In genomic region chr9:35267976-35268715, GRCm38 (mm10) we compare ENCODE assay signal across 8 mouse cellular contexts. TPM values are rescaled to one million over a fixed set of nuclear protein-coding genes. Genes with fewer than 3 reads are reported as not detected.
A peak's percentile ranks its signal among the peaks of the same experiment; 100 is the strongest.
DNase-seq lines count a peak whose midpoint lies in the region; ATAC-seq and TF ChIP-seq lines count a peak whose summit lies in the region.

No protein-coding gene starts in this region.

- peak overlapping the region; percentile 74 for H3ac ChIP-seq in C2C12 (ENCODE audit: control insufficient read depth, insufficient read length, low read depth)

- peak overlapping the region; percentile 87 for H3K27ac ChIP-seq in gastrocnemius, adult 2 months
- no peak overlapping the region; the same call in 1 of the 2 replicates for H3K27ac ChIP-seq in embryonic facial prominence, embryonic 11.5 days (replicated peaks; ENCODE audit: low read depth, low read length)
- peak overlapping the region; percentile 74 for H3K27ac ChIP-seq in midbrain, embryonic 16.5 days (ENCODE audit: low read length)

- no peak for TF ChIP-seq CTCF in gastrocnemius, adult 2 months (IDR thresholded peaks at IDR 0.05)
- no peak for TF ChIP-seq CTCF in C2C12 (IDR thresholded peaks at IDR 0.05; ENCODE audit: control insufficient read depth, insufficient read depth, insufficient read length)

- 2% methylated on average over 21 of the region's 21 CpGs for WGBS in embryonic facial prominence, embryonic 11.5 days
- WGBS in midbrain, embryonic 16.5 days: 1% methylated on average over 21 of the region's 21 CpGs

- peak overlapping the region; percentile 72 for H3K4me2 ChIP-seq in embryonic facial prominence, embryonic 11.5 days (ENCODE audit: low read depth, low read length)
- H3K4me2 ChIP-seq in midbrain, embryonic 16.5 days (ENCODE audit: low read length): peak overlapping the region; percentile 85

- intact Hi-C loops in gastrocnemius, adult 2 months (cut with DNase I): loop anchor here (5.0 kb wide), 2 partner anchors 56 to 151 kb away; partner anchors contain the start of genes Foxred1 and St3gal4
- intact Hi-C loops in gastrocnemius, postnatal 14 days (cut with DNase I; ENCODE audit: low total_unique reads): loop anchor here (10.0 kb wide), 1 partner anchor 83 kb away; no protein-coding TSS in a partner anchor
- intact Hi-C loops in left cerebral cortex, postnatal 36 days (cut with DNase I): loop anchor here (2.0 to 5.0 kb wide), 2 partner anchors 57 to 154 kb away; partner anchors contain the start of genes Cdon and Foxred1

- peaks cover 9% of the 10 kb centered on the region for H3K79me3 ChIP-seq in C2C12 (ENCODE audit: low read depth)

- peaks cover 25% of the 10 kb centered on the region for H3K36me3 ChIP-seq in C2C12 (ENCODE audit: control insufficient read depth, insufficient read depth)
- peaks cover 2% of the 10 kb centered on the region for H3K36me3 ChIP-seq in embryonic facial prominence, embryonic 11.5 days (replicated peaks; ENCODE audit: control insufficient read depth, insufficient read depth, low read depth, low read length)
- H3K36me3 ChIP-seq in midbrain, embryonic 16.5 days (ENCODE audit: control insufficient read depth, insufficient read depth, low read length): peaks cover 7% of the 10 kb centered on the region

- peak; percentile 66 for ATAC-seq in embryonic facial prominence, embryonic 11.5 days (replicated peaks; ENCODE audit: insufficient number of reproducible peaks, low FRiP score, low TSS enrichment, low read depth)
- peak; percentile 44 for ATAC-seq in inflammation-experienced regulatory T-cells, adult 6 months
- ATAC-seq in midbrain, embryonic 16.5 days: peak; percentile 66

- H3K9ac ChIP-seq in embryonic facial prominence, embryonic 11.5 days (replicated peaks; ENCODE audit: low read length): peak overlapping the region; percentile 83
- H3K9ac ChIP-seq in midbrain, embryonic 16.5 days (ENCODE audit: low read depth, low read length): peak overlapping the region; percentile 74

- H3K27me3 ChIP-seq in C2C12 (ENCODE audit: control insufficient read depth, insufficient read depth, insufficient read length): no peaks in the 10 kb centered on the region
- no peaks in the 10 kb centered on the region for H3K27me3 ChIP-seq in embryonic facial prominence, embryonic 11.5 days (ENCODE audit: control insufficient read depth, insufficient read depth, low read length)
- no peaks in the 10 kb centered on the region for H3K27me3 ChIP-seq in midbrain, embryonic 16.5 days (ENCODE audit: control insufficient read depth, insufficient read depth, low read depth, low read length)

- no peak for DNase-seq in gastrocnemius, adult 2 months
- DNase-seq in gastrocnemius, postnatal 14 days: no peak
- peak; percentile 3 for DNase-seq in embryonic facial prominence, embryonic 11.5 days (ENCODE audit: low spot score)
- DNase-seq in frontal cortex, postnatal 25 days (ENCODE audit: low spot score in 2 of 2): no peak
- no peak for DNase-seq in left cerebral cortex, postnatal 36 days (ENCODE audit: low spot score in 2 of 2)

- H3K9me3 ChIP-seq in embryonic facial prominence, embryonic 11.5 days (replicated peaks; ENCODE audit: control insufficient read depth, low read length): no peaks in the 10 kb centered on the region
- no peaks in the 10 kb centered on the region for H3K9me3 ChIP-seq in midbrain, embryonic 16.5 days (replicated peaks; ENCODE audit: control insufficient read depth, low read length, poor library complexity, severe bottlenecking)

- peak overlapping the region; percentile 74 for H3K4me3 ChIP-seq in gastrocnemius, adult 2 months
- H3K4me3 ChIP-seq in C2C12 (ENCODE audit: insufficient read depth, poor library complexity, severe bottlenecking): peak overlapping the region; percentile 85
- H3K4me3 ChIP-seq in embryonic facial prominence, embryonic 11.5 days (ENCODE audit: low read depth, low read length): peak overlapping the region; percentile 78
- H3K4me3 ChIP-seq in midbrain, embryonic 16.5 days (ENCODE audit: low read depth, low read length): peak overlapping the region; percentile 68

- peaks cover 46% of the 10 kb centered on the region for H3K79me2 ChIP-seq in C2C12 (ENCODE audit: control insufficient read depth, insufficient read depth)

- no peaks in the 10 kb centered on the region for H3K4me1 ChIP-seq in embryonic facial prominence, embryonic 11.5 days (ENCODE audit: control insufficient read depth, insufficient read depth, low read length)
- H3K4me1 ChIP-seq in midbrain, embryonic 16.5 days (ENCODE audit: control insufficient read depth, insufficient read depth, low read length): peaks cover 21% of the 10 kb centered on the region

TF ChIP-seq in C2C12, 6 proteins besides CTCF, POLR2A, EP300 and RAD21:
- no peak for TF ChIP-seq MAX (IDR thresholded peaks at IDR 0.05)
- TF ChIP-seq USF1 (IDR thresholded peaks at IDR 0.05; ENCODE audit: low read depth): no peak
- no peak for TF ChIP-seq MYOD1 (IDR thresholded peaks at IDR 0.05; ENCODE audit: control insufficient read depth, insufficient read length, low read depth)
- TF ChIP-seq FOSL1 (IDR thresholded peaks at IDR 0.05; ENCODE audit: insufficient read depth, low read length, poor library complexity, severe bottlenecking): no peak
- TF ChIP-seq MYOG (IDR thresholded peaks at IDR 0.05; ENCODE audit: control insufficient read depth, extremely low read depth, insufficient read length): no peak
- no peak for TF ChIP-seq CEBPB (IDR thresholded peaks at IDR 0.05; ENCODE audit: low read depth)
TF ChIP-seq in C2C12: peak in this region for 0.

RNA-seq across cellular contexts. Expression of gene Rpusd4, which starts 0.5 kb away (rescaled TPM):
- total RNA-seq in gastrocnemius, adult 2 months (2021): 1 to 10 TPM; 6.8 to 7.5 TPM
- total RNA-seq in gastrocnemius, postnatal 14 days (2021): 1 to 10 TPM; 6.7 to 6.8 TPM
- polyA plus RNA-seq in C2C12 (2012; fragmentation: generic; extraction: Trizol): 18.4 TPM
- polyA plus RNA-seq in embryonic facial prominence, embryonic 11.5 days (2014; fragmentation: Nextera tagmentation; extraction: Ambion mirVana): 36.6 and 40.8 TPM in 2 replicates
- polyA plus RNA-seq in inflammation-experienced regulatory T-cells, adult 6 months (2017; shearing (Covaris generic)): 10 to 100 TPM; 31.2 to 40.4 (median 39.0) TPM
- polyA plus RNA-seq in midbrain, embryonic 16.5 days (2015; fragmentation: Nextera tagmentation; extraction: Ambion mirVana): 16.7 and 18.5 TPM in 2 replicates
- 1 to 10 TPM; 8.4 to 8.8 TPM for total RNA-seq in left cerebral cortex, postnatal 36 days (2021)

RNA-seq across cellular contexts. Expression of gene Fam118b, which starts 0.5 kb away (rescaled TPM):
- 10 to 100 TPM; 24.3 to 29.8 TPM for total RNA-seq in gastrocnemius, adult 2 months (2021)
- 10 to 100 TPM; 18.1 to 19.8 TPM for total RNA-seq in gastrocnemius, postnatal 14 days (2021)
- polyA plus RNA-seq in C2C12 (2012; fragmentation: generic; extraction: Trizol): 19.8 TPM
- polyA plus RNA-seq in embryonic facial prominence, embryonic 11.5 days (2014; fragmentation: Nextera tagmentation; extraction: Ambion mirVana): 69.8 and 75.0 TPM in 2 replicates
- 10 to 100 TPM; 45.5 to 66.0 (median 60.7) TPM for polyA plus RNA-seq in inflammation-experienced regulatory T-cells, adult 6 months (2017; shearing (Covaris generic))
- 59.1 and 60.7 TPM in 2 replicates for polyA plus RNA-seq in midbrain, embryonic 16.5 days (2015; fragmentation: Nextera tagmentation; extraction: Ambion mirVana)
- 10 to 100 TPM; 17.7 to 23.8 TPM for total RNA-seq in left cerebral cortex, postnatal 36 days (2021)

RNA-seq across cellular contexts. Expression of gene Foxred1, which starts 57.3 kb away (rescaled TPM):
- total RNA-seq in gastrocnemius, adult 2 months (2021): 10 to 100 TPM; 17.6 to 20.3 TPM
- total RNA-seq in gastrocnemius, postnatal 14 days (2021): 10 to 100 TPM; 34.7 to 40.1 TPM
- 14.4 TPM for polyA plus RNA-seq in C2C12 (2012; fragmentation: generic; extraction: Trizol)
- 28.7 and 34.0 TPM in 2 replicates for polyA plus RNA-seq in embryonic facial prominence, embryonic 11.5 days (2014; fragmentation: Nextera tagmentation; extraction: Ambion mirVana)
- polyA plus RNA-seq in inflammation-experienced regulatory T-cells, adult 6 months (2017; shearing (Covaris generic)): 10 to 100 TPM; 22.1 to 33.3 (median 27.3) TPM
- polyA plus RNA-seq in midbrain, embryonic 16.5 days (2015; fragmentation: Nextera tagmentation; extraction: Ambion mirVana): 49.8 and 51.2 TPM in 2 replicates
- 10 to 100 TPM; 32.4 to 41.2 TPM for total RNA-seq in left cerebral cortex, postnatal 36 days (2021)
